Mouse (Mus musculus) ZHBTc4 (cell line): ENCODE results near the gene Wnt5a.

ENCODE experiments used
- DNase-seq: peaks from one replicate; pipeline ENCODE4 v3.0.0-alpha.2; 2011; ENCODE audit warnings: low read depth, low spot score

Gene Wnt5a

GRCm38 (mm10) chr14:28509441-28510340 lies 5.1 kb downstream of the Wnt5a start:
- DNase-seq: peak; percentile 46

DNA sequence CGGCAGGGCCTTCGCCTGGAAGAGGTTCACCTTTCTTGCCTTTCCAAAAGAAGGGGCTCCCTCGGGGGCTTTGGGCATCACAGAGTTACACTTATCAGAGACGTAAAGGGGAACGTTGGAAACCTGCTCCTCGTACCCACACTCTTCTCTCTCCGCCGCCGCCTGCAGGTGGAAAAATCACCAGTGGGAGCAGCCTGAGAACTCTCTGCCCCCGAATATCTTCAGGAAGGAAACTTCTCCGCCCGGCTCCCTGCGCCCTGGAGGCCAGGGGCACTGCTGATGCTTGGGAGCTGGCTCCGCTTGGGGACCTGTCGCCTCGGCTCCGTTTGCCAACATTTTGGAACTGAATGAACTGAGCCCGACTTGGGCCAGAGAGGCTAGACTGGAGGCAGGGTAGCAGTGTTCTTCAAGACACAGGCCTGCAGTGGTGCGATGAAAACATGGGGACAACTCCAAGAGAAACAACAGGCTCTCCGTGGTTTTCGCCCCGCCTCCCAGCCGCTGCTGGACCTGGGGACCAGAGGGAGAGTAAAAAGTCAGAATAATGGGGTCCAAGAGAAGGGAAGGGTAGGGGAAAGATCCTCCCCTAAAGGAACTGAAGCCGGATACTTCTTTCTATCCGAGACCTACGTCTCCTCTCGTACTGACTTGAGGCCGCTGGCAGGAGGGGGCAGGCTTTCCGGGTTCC lies 5.9 kb downstream of the Wnt5a start:
- peak; percentile 50 for DNase-seq

DNA sequence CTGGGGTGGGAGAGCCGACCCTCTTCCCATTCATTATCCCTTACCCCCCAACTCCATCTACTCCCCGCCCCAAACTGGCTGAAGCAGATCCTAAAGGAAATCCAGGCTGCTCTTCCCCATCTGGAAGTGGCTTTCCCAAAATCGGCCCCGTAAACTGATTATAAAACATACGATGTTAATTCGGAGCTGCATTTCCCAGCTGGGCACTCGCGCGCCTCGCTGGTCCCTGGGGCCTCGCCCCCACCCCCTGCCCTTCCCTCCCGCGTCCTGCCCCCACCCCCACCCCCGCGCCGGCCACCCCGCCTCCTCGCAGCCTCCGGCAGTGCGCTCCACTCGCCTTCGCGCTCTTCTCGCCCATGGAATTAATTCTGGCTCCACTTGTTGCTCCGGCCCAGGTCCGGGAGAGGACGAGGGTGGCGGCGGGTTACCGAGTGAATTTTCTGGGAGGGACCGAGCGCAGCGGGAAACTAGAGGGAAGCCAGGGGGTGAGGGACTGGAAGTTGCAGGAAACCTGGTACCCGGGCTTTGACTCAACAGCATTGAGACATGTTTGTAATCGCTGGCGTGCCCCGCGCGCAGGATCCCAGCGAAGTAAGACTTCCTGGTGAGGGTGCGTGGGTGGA lies 6.6 kb downstream of the Wnt5a start:
- DNase-seq: peak; percentile 52

DNA sequence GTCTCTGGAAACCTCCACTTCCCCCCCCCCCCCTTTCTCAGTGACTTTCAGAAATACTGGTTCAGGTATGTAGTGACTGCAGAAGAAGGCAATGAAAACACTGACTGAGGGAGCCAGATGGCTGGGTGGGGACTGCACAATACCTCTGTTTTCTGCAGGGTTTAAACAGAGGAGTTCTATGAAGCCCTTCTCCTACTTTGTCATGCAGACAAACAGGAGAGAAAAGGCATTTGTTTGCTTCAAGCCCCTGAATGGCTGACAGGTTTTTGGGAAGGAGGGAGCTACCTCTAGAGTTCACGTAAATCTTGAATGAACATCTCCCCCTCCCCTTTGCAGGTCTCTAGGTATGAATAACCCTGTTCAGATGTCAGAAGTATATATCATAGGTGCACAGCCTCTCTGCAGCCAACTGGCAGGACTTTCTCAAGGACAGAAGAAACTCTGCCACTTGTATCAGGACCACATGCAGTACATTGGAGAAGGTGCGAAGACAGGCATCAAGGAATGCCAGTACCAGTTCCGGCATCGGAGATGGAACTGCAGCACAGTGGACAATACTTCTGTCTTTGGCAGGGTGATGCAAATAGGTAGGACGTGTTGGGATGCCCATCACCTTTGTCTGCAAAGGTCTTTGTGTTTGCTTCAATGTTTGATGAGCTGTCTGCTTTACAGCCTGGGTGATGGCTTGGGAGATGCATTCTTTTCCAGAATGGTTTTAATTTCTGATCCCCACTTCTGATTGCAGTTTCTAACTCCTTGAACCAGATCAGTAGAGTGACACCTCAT lies 8.4 kb downstream of the Wnt5a start:
- peak; percentile 47 for DNase-seq

DNA sequence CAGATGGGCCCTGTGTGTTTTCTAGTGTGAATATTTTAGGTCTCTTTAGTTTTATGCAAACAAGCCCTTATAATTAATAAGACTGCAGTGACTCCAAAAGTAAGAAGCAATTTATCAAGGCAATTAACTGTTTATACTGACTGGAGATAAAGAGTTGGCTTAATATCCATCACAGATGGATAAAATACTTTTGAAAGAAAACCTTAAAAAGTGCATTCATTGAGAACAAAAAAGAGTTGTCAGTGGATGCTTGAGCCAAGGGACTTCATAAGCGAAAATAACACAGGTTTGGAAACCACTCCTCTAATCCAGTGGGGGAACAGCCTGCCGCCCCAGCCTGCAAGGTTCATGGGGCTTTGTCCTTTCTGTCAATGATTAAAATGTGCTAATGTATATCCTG lies 9.6 kb downstream of the Wnt5a start:
- DNase-seq: no peak

- DNase-seq: no peak
Measured at GRCm38 (mm10) chr14:28515331-28515730, 10.8 kb downstream of the Wnt5a start.

GRCm38 (mm10) chr14:28517631-28518560 lies 13.3 kb downstream of the Wnt5a start:
- peak; percentile 36 for DNase-seq

DNA sequence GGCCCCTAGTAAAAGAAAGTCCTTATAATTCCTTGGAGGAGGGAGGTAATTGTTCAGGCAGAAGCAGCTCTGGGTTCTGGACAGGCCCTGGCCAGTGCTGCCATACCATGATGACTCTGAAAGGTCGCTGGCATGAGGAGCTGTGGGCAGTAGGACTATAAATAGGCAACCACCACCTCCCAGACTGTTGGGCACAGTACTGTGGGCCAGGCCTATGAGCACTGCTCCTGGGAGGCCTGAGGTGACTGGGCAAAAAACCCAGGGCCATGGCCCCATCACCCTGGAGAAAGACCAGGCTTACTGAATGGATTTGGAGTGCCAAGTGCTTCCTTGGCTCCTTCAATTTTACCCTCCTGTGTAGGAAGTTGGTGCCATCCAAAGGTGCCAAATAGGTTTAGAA lies 16.6 kb downstream of the Wnt5a start:
- DNase-seq: no peak

DNA sequence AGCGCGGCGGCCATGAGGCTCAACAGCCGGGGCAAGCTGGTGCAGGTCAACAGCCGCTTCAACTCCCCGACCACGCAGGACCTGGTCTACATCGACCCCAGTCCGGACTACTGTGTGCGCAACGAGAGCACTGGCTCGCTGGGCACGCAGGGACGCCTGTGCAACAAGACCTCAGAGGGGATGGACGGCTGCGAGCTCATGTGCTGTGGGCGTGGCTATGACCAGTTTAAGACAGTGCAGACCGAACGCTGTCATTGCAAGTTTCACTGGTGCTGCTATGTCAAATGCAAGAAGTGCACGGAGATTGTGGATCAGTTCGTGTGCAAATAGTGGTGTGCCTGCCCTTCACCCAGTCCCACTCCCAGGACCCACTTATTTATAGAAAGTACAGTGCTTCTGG lies 18.1 kb downstream of the Wnt5a start:
- peak; percentile 53 for DNase-seq

DNA sequence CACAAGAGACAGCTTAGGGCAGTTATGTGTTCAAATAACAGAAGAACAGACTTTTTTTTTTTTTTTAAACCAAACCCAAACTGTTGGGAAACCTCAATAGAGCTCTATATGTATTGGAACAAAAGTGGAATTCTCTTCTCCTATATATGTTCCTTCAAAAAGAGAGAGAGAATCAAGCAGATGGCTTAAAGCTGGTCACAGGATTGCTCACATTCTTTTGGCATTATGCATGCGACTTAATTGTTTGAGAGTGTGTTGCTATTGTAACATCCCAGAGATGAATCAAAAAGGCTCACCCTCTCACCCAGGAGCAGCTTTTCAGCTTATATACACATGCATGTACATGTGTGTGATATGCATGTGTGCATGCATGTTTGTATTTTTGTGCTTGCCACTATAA lies 21.0 kb downstream of the Wnt5a start:
- DNase-seq: no peak

DNA sequence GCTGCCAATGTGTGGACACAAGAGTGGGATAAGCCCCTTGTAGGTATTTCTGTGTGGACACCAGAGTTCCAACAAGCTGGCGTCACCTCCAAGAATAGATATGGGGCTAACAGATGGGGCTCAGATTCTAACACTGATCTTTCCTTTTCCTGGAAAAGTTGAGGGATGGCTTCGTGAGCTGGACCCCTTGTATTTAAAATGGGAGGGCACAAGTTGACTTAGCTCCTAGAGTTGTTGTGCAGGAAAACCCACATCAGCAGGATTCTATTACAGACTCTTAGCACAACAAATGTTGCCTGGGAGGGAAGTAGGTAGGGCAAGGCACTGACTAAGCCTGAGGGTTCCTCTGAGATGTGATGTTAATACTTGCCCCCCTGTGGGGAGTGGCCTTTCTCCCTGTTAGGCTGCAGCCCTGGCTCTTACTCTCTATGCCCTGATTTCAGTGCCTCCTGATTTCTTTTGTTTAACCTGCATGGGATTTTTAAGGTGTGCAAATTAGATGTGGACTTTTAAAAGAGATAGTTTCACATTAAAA lies 23.7 kb downstream of the Wnt5a start:
- DNase-seq: peak; percentile 58

DNA sequence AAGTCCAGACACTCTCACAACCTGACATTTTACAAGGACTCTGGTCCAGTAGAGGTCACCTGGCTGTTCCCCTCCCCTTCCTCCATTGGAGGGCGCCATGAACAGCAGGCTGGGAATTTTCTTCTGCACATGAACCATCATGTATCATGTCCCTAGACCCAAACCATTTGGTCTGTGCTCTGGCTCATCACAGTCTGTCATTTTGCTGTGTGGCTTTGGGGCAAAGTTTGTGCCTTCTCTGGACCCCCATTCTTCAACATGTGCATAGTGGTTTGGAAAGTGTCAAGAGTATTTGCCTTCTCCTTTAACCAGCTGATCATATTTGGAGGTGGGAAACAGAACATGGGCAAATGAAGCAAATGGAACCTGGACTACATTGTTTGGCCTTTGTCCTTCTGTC lies 27.0 kb downstream of the Wnt5a start:
- DNase-seq: no peak

- no peak for DNase-seq
Measured at GRCm38 (mm10) chr14:28532943-28533342, 28.4 kb downstream of the Wnt5a start.

DNA sequence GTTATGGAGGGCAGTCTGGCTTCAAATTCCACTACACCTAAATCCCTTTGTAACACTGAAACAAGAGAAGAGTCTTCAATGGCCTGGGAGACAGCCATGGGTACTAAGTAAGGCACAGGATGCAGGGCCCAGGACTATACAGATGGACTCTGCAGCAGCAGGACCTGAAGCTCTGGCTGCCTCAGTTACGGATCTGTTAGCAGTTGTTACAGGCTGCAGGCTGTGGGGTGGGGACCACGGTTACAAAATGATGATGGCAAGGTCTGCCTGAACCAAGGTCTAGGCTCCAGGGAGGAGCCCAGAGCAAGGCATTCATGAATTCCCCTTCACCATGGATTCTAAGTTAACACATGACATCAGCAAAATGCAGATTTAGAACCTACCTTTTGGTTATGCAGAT lies 29.3 kb downstream of the Wnt5a start:
- no peak for DNase-seq

DNA sequence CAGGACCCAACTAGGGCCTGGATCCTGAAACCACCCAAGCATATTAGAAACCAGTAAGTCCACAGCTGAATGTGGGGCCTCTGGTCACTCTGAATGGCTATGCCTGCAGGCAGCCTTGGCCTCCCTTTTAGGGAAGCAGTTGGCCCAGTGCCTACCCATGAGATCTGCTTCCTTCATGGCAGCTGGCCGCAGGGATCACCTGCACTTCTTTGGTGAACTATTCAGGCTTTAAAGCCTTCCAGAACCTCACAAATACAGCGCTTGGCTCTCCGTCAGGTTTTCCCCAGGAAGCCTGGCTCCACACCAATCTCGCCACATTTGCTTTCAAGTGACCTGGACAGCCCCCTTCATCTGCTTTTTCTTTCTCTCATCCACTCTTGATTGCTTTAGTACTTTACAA lies 31.3 kb downstream of the Wnt5a start:
- no peak for DNase-seq

- DNase-seq: no peak
Measured at GRCm38 (mm10) chr14:28539577-28539976, 35.0 kb downstream of the Wnt5a start.

GRCm38 (mm10) chr14:28542117-28542741 lies 37.7 kb downstream of the Wnt5a start:
- DNase-seq: no peak

- DNase-seq: no peak
Measured at GRCm38 (mm10) chr14:28561861-28562260, 57.3 kb downstream of the Wnt5a start.
